In genomic region chr10:89327004-89327511, GRCm38 (mm10) we compare ENCODE assay signal across 7 mouse cellular contexts. TPM values are rescaled to one million over a fixed set of nuclear protein-coding genes. Genes with fewer than 3 reads are reported as not detected.
DNase-seq lines count a peak whose midpoint lies in the region; ATAC-seq and TF ChIP-seq lines count a peak whose summit lies in the region.

No protein-coding gene starts in this region.

- DNase-seq in adrenal gland, adult (ENCODE audit: inconsistent age in 2 of 2, low spot score in 1 of 2), result peak; percentile 57 to 89
- DNase-seq in cerebellum, adult 9-11 months, result peak; percentile 44
- DNase-seq in frontal cortex, adult 2 months (ENCODE audit: extremely low spot score in 1 of 2, low spot score in 1 of 2), result peak; percentile 49 to 89
- DNase-seq in left cerebral cortex, postnatal 10 days (ENCODE audit: extremely low spot score in 1 of 2, low spot score in 2 of 2), result peak; percentile 72 to 77

- H3K27me3 ChIP-seq in intestine, embryonic 16.5 days (replicated peaks; ENCODE audit: control insufficient read depth, insufficient read depth, low read length), result no peaks in the 10 kb centered on the region
- H3K27me3 ChIP-seq in midbrain, embryonic 13.5 days, result 0 out of 2 replicates have a peak, but pooled peaks cover 5% of the 10 kb centered on the region
- H3K27me3 ChIP-seq in small intestine, adult 2 months (ENCODE audit: control insufficient read depth, insufficient read depth, low read length), result no peaks in the 10 kb centered on the region

- intact Hi-C loops in left cerebral cortex, postnatal 10 days (cut with DNase I), result loop anchor here (5.0 kb wide), 4 partner anchors 55 to 305 kb away; partner anchors contain the start of gene Gas2l3

- no peak for TF ChIP-seq POLR2A in small intestine, adult 2 months (IDR thresholded peaks at IDR 0.05; ENCODE audit: low read depth, low read length)

- H3K4me3 ChIP-seq in intestine, embryonic 16.5 days (ENCODE audit: low read length), result no peak overlapping the region
- peak overlapping the region; percentile 16; the same call in 1 of the 2 replicates for H3K4me3 ChIP-seq in midbrain, embryonic 13.5 days (replicated peaks)
- H3K4me3 ChIP-seq in small intestine, adult 2 months (ENCODE audit: low read depth, low read length), result no peak overlapping the region

- no peak overlapping the region for H3K4me2 ChIP-seq in intestine, embryonic 16.5 days (ENCODE audit: low read depth, low read length)
- H3K4me2 ChIP-seq in midbrain, embryonic 13.5 days (replicated peaks), result peak overlapping the region; percentile 45

- no peaks in the 10 kb centered on the region for H3K9me3 ChIP-seq in intestine, embryonic 16.5 days (ENCODE audit: control insufficient read depth, low read length)
- no peaks in the 10 kb centered on the region for H3K9me3 ChIP-seq in midbrain, embryonic 13.5 days

- no peaks in the 10 kb centered on the region for H3K4me1 ChIP-seq in intestine, embryonic 16.5 days (ENCODE audit: control insufficient read depth, insufficient read depth, low read length)
- peaks cover 5% of the 10 kb centered on the region; the same call in 1 of the 2 replicates for H3K4me1 ChIP-seq in midbrain, embryonic 13.5 days (replicated peaks)
- H3K4me1 ChIP-seq in small intestine, adult 2 months (ENCODE audit: control insufficient read depth, insufficient read depth, insufficient read length, low read length), result no peaks in the 10 kb centered on the region

- ATAC-seq in intestine, embryonic 16.5 days, result peak; percentile 46; the same call in 1 of the 2 replicates
- ATAC-seq in midbrain, embryonic 13.5 days, result peak; percentile 90

- no peak overlapping the region for H3K9ac ChIP-seq in intestine, embryonic 16.5 days (ENCODE audit: low read depth, low read length)
- H3K9ac ChIP-seq in midbrain, embryonic 13.5 days (replicated peaks), result no peak overlapping the region

- TF ChIP-seq CTCF in small intestine, adult 2 months (IDR thresholded peaks at IDR 0.05; ENCODE audit: extremely low read depth, insufficient read length, insufficient replicate concordance, low read depth, low read length), result peak; percentile 75; the same call in 1 of the 2 replicates

- no peaks in the 10 kb centered on the region for H3K36me3 ChIP-seq in intestine, embryonic 16.5 days (ENCODE audit: control insufficient read depth, insufficient read depth, low read length)
- no peaks in the 10 kb centered on the region for H3K36me3 ChIP-seq in midbrain, embryonic 13.5 days
- H3K36me3 ChIP-seq in small intestine, adult 2 months (ENCODE audit: control insufficient read depth, insufficient read depth, low read length), result no peaks in the 10 kb centered on the region

- 27% methylated on average over 15 of the region's 15 CpGs for WGBS in intestine, embryonic 16.5 days
- 9% methylated on average over 15 of the region's 15 CpGs for WGBS in midbrain, embryonic 13.5 days
- 26% methylated on average over 15 of the region's 15 CpGs for WGBS in small intestine, adult 2 months

- no peak overlapping the region for H3K27ac ChIP-seq in intestine, embryonic 16.5 days (ENCODE audit: low read length)
- H3K27ac ChIP-seq in midbrain, embryonic 13.5 days, result no peak overlapping the region
- H3K27ac ChIP-seq in small intestine, adult 2 months (ENCODE audit: insufficient read depth, low read depth, low read length), result no peak overlapping the region

RNA-seq across cellular contexts. Expression of gene Ano4, which starts 17.5 kb away (rescaled TPM):
- polyA plus RNA-seq in frontal cortex, adult 2 months (2012; rRNA removed), result 25.2 and 26.9 TPM in 2 replicates
- 0.49 and 0.53 TPM in 2 replicates for polyA plus RNA-seq in intestine, embryonic 16.5 days (2015; fragmentation: Nextera tagmentation; extraction: Ambion mirVana)
- 10 to 100 TPM; 22.5 to 24.0 TPM for total RNA-seq in left cerebral cortex, postnatal 10 days (2021)
- polyA plus RNA-seq in midbrain, embryonic 13.5 days (2015; fragmentation: Nextera tagmentation; extraction: Ambion mirVana), result 5.4 and 6.4 TPM in 2 replicates
- polyA plus RNA-seq in small intestine, adult 2 months (2012; rRNA removed), result not detected in 2 replicates
